Mouse (Mus musculus): ENCODE data around the gene Dido1. TPM values are rescaled to one million over a fixed set of nuclear protein-coding genes. Genes with fewer than 3 reads are reported as not detected.

Dido1 gene
- polyA plus RNA-seq, 1 experiment from 2014 or later = 8.7 TPM

GRCm38 (mm10) chr2:180658381-180658780 is 51.4 kb downstream of the Dido1 start:
- no peaks in the 10 kb centered on the region for H3K9me3 ChIP-seq (ENCODE audit: low read length)
- WGBS (ENCODE audit: insufficient replicate concordance) = 90% methylated on average over 5 of the region's 5 CpGs
- H3K27me3 ChIP-seq (ENCODE audit: insufficient read depth, low read length) = no peaks in the 10 kb centered on the region
- peaks cover 20% of the 10 kb centered on the region for H3K36me3 ChIP-seq (replicated peaks; ENCODE audit: insufficient read depth, low read length)
- H3K4me3 ChIP-seq (ENCODE audit: low read depth, low read length) = no peak overlapping the region
- no peak overlapping the region for H3K4me2 ChIP-seq (ENCODE audit: low read depth, low read length)
- no peak overlapping the region for H3K9ac ChIP-seq (replicated peaks)
- H3K4me1 ChIP-seq (ENCODE audit: insufficient read depth) = no peaks in the 10 kb centered on the region
- H3K27ac ChIP-seq (ENCODE audit: low read depth) = no peak overlapping the region
- no peak for ATAC-seq
- DNase-seq = no peak
- no peak for TF ChIP-seq CTCF (IDR thresholded peaks at IDR 0.05; ENCODE audit: low read depth)
- TF ChIP-seq EP300 (IDR thresholded peaks at IDR 0.05; ENCODE audit: low read depth) = no peak

GRCm38 (mm10) chr2:180657394-180658013 is 52.3 kb downstream of the Dido1 start:
- peak; percentile 72 for ATAC-seq
- Histone ChIP-seq H3K4me1 (ENCODE audit: insufficient read depth) (no peaks in the 10 kb centered on the region), H3K4me3 (ENCODE audit: low read depth, low read length) (no peak overlapping the region), H3K9ac (replicated peaks) (no peak overlapping the region), H3K27ac (ENCODE audit: low read depth) (no peak overlapping the region), H3K4me2 (ENCODE audit: low read depth, low read length) (no peak overlapping the region), H3K9me3 (ENCODE audit: low read length) (no peaks in the 10 kb centered on the region), H3K36me3 (replicated peaks; ENCODE audit: insufficient read depth, low read length) (peaks cover 20% of the 10 kb centered on the region), H3K27me3 (ENCODE audit: insufficient read depth, low read length) (no peaks in the 10 kb centered on the region)
- WGBS (ENCODE audit: insufficient replicate concordance) = 76% methylated on average over 4 of the region's 4 CpGs
- TF ChIP-seq CTCF (IDR thresholded peaks at IDR 0.05; ENCODE audit: low read depth) = peak; percentile 89
- TF ChIP-seq EP300 (IDR thresholded peaks at IDR 0.05; ENCODE audit: low read depth) = no peak
- peak; percentile 79 for DNase-seq

- ATAC-seq = no peak
- Histone ChIP-seq H3K9me3 (ENCODE audit: low read length) (no peaks in the 10 kb centered on the region), H3K4me3 (ENCODE audit: low read depth, low read length) (no peak overlapping the region), H3K27ac (ENCODE audit: low read depth) (no peak overlapping the region), H3K4me1 (ENCODE audit: insufficient read depth) (no peaks in the 10 kb centered on the region), H3K27me3 (ENCODE audit: insufficient read depth, low read length) (no peaks in the 10 kb centered on the region), H3K36me3 (replicated peaks; ENCODE audit: insufficient read depth, low read length) (no peaks in the 10 kb centered on the region), H3K4me2 (ENCODE audit: low read depth, low read length) (no peak overlapping the region), H3K9ac (replicated peaks) (no peak overlapping the region)
- no peak for TF ChIP-seq EP300 (IDR thresholded peaks at IDR 0.05; ENCODE audit: low read depth)
- TF ChIP-seq CTCF (IDR thresholded peaks at IDR 0.05; ENCODE audit: low read depth) = no peak
- 76% methylated on average over 6 of the region's 6 CpGs for WGBS (ENCODE audit: insufficient replicate concordance)
- no peak for DNase-seq
Observed at GRCm38 (mm10) chr2:180655150-180655549, 54.6 kb downstream of the Dido1 start.

- Histone ChIP-seq H3K27ac (ENCODE audit: low read depth) (no peak overlapping the region), H3K4me1 (ENCODE audit: insufficient read depth) (no peaks in the 10 kb centered on the region), H3K4me3 (ENCODE audit: low read depth, low read length) (no peak overlapping the region), H3K4me2 (ENCODE audit: low read depth, low read length) (no peak overlapping the region), H3K27me3 (ENCODE audit: insufficient read depth, low read length) (no peaks in the 10 kb centered on the region), H3K9ac (replicated peaks) (no peak overlapping the region), H3K9me3 (ENCODE audit: low read length) (no peaks in the 10 kb centered on the region), H3K36me3 (replicated peaks; ENCODE audit: insufficient read depth, low read length) (no peaks in the 10 kb centered on the region)
- 72% methylated on average over 7 of the region's 7 CpGs for WGBS (ENCODE audit: insufficient replicate concordance)
- ATAC-seq (no peak), DNase-seq (no peak)
- no peak for TF ChIP-seq EP300 (IDR thresholded peaks at IDR 0.05; ENCODE audit: low read depth)
- no peak for TF ChIP-seq CTCF (IDR thresholded peaks at IDR 0.05; ENCODE audit: low read depth)
Observed at GRCm38 (mm10) chr2:180654666-180655065, 55.1 kb downstream of the Dido1 start.

GRCm38 (mm10) chr2:180646841-180647240 is 63.0 kb downstream of the Dido1 start:
- TF ChIP-seq CTCF (IDR thresholded peaks at IDR 0.05; ENCODE audit: low read depth) (no peak), EP300 (IDR thresholded peaks at IDR 0.05; ENCODE audit: low read depth) (no peak)
- Histone ChIP-seq H3K36me3 (replicated peaks; ENCODE audit: insufficient read depth, low read length) (no peaks in the 10 kb centered on the region), H3K27me3 (ENCODE audit: insufficient read depth, low read length) (peaks cover 7% of the 10 kb centered on the region), H3K4me3 (ENCODE audit: low read depth, low read length) (no peak overlapping the region), H3K27ac (ENCODE audit: low read depth) (no peak overlapping the region), H3K9me3 (ENCODE audit: low read length) (peaks cover 14% of the 10 kb centered on the region), H3K4me1 (ENCODE audit: insufficient read depth) (no peaks in the 10 kb centered on the region), H3K4me2 (ENCODE audit: low read depth, low read length) (no peak overlapping the region), H3K9ac (replicated peaks) (no peak overlapping the region)
- ATAC-seq (no peak), DNase-seq (no peak)

GRCm38 (mm10) chr2:180643626-180644025 is 66.2 kb downstream of the Dido1 start:
- H3K36me3 ChIP-seq (replicated peaks; ENCODE audit: insufficient read depth, low read length) = no peaks in the 10 kb centered on the region
- H3K4me1 ChIP-seq (ENCODE audit: insufficient read depth) = no peaks in the 10 kb centered on the region
- peaks cover 28% of the 10 kb centered on the region for H3K27me3 ChIP-seq (ENCODE audit: insufficient read depth, low read length)
- no peak overlapping the region for H3K4me2 ChIP-seq (ENCODE audit: low read depth, low read length)
- DNase-seq = no peak
- H3K27ac ChIP-seq (ENCODE audit: low read depth) = no peak overlapping the region
- TF ChIP-seq CTCF (IDR thresholded peaks at IDR 0.05; ENCODE audit: low read depth) (no peak), EP300 (IDR thresholded peaks at IDR 0.05; ENCODE audit: low read depth) (no peak)
- no peak overlapping the region for H3K9ac ChIP-seq (replicated peaks)
- H3K9me3 ChIP-seq (ENCODE audit: low read length) = peaks cover 14% of the 10 kb centered on the region
- no peak for ATAC-seq
- H3K4me3 ChIP-seq (ENCODE audit: low read depth, low read length) = no peak overlapping the region
